Mouse (Mus musculus): ENCODE data around the gene Arsg.

Arsg gene

GRCm38 (mm10) chr11:109619055-109619454 lies 145.9 kb downstream of the Arsg start:
- peak; percentile 89 for DNase-seq (ENCODE audit: low read depth)

GRCm38 (mm10) chr11:109620356-109620755 lies 147.2 kb downstream of the Arsg start:
- no peak for DNase-seq (ENCODE audit: low read depth)

GRCm38 (mm10) chr11:109621183-109621582 lies 148.0 kb downstream of the Arsg start:
- DNase-seq (ENCODE audit: low read depth) = peak; percentile 79

GRCm38 (mm10) chr11:109622518-109623037 lies 149.4 kb downstream of the Arsg start:
- DNase-seq (ENCODE audit: low read depth) = peak; percentile 91
